Mouse (Mus musculus) G1E-ER4 (cell line): ENCODE data around the gene Cfap73. TPM values are rescaled to one million over a fixed set of nuclear protein-coding genes. Genes with fewer than 3 reads are reported as not detected.

Experiments
- GATA1 ChIP-seq: IDR thresholded peaks from one replicate; pipeline ENCODE4 v1.8.0; 2012; ENCODE audit warnings: low read length, inconsistent platforms
- polyA plus RNA-seq: library from polyadenylated mRNA; stranded (reverse); fragments of >175 nt; gene quantifications from 2 replicates; pipeline ENCODE4 v1.2.3, GENCODE M21; 2012

Cfap73 gene
- polyA plus RNA-seq, 1 experiment: not detected

DNA sequence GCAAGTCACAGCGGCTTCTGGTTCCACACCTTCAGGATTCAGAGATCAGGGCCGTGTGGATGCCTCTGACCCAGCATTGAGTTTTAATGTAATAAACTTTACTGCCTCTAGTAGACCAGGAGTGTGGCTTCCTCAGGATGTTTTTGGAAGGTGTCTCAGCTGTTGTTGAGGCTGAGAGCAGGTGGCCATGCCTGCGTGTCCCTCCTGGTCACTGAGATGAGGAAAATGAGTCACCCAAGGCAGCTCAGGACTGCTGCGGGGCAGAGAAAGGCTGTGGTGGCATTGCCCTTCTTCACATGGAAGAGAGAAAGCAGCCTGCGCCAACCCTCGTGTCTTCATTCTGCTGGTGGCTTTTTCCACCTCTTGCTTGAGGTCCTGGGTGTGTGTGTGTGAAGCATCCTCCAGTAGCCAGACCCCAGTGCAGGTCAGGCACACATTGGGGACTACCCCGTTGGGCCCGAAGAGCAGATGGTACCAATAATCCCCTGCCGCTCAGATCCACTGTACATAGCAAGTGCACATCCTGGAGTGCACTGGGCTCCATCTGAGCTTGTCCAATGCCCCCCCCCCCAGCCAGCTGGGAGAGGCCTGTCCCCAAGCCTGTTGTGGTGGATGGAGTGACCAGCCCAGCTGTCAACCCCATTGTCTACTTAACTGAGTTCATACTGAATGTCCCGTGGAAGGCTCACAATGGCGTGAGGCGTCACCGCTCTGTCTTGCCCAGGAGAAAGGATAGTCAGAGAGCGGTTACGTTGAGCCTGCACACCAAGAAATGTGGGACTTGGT lies 6.3 kb downstream of the Cfap73 start:
- no peak for TF ChIP-seq GATA1

GRCm38 (mm10) chr5:120626399-120626798 lies 7.6 kb downstream of the Cfap73 start:
- TF ChIP-seq GATA1: no peak

GRCm38 (mm10) chr5:120624427-120624826 lies 9.6 kb downstream of the Cfap73 start:
- TF ChIP-seq GATA1: no peak

DNA sequence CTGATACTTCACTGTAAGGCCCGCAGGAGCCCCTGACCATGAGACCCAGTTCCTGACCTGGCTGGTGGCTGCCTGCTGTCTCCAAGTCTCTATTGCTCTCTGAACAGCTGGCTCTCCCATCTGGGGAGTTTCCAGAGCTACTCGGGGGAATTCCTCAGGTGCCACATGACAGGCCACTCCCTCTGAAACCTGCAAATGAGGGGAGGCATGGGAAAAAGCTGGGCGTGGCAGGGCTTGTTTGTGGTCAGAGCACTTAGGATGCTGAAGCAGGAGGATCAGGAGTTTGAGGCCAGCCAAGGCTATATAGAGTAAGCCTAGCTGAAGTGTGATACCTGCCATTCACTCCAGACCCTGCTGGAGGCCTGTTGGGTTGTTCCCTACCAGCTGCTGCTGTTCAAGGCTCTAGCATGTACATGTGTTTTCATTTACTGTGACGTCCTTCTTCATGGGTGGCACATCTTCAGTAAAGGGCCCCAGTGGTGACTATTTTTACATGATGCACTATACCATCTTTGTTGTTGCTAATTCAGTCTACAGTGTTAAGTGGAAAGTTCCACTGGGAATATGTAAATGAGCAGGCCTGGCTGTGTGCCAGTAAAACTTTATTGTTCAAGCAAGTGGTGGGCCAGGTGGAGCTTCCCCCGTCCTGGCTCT lies 11.7 kb downstream of the Cfap73 start:
- TF ChIP-seq GATA1: no peak

GRCm38 (mm10) chr5:120621846-120622197 lies 12.2 kb downstream of the Cfap73 start:
- no peak for TF ChIP-seq GATA1

GRCm38 (mm10) chr5:120621078-120621765 lies 12.8 kb downstream of the Cfap73 start:
- TF ChIP-seq GATA1: no peak

DNA sequence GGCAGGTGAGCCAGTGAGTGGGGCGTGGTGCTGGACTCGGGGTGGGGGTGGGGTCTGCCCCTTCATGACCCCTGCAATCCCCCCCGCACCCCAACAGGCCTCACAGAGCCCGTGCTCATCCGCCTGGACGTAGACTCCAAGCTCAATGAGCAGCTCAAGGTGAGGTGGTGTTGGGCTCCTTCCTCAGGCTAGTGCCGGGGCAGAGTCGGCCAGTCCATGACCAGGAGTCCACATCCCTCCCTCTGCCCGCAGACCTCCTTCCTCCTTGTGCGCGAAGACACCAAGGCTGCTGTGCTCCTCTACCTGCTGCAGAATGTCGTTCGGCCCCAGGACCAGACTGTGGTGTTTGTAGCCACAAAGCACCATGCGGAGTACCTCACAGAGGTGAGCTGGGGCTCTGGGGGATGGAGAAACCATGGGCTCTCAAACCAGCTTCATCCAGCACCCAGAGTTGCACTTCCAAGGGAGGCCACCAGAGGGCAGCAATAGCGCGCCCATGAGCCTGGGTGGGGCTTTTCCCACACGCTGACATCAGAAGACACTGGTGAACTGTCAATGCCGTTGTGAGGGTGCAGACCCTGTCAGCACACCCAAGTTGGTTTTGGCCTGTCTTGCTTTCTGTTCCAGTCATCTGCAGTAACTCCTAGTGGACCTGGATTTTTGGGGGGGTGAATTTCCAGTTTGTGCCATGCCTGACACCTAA lies 13.5 kb downstream of the Cfap73 start:
- no peak for TF ChIP-seq GATA1

GRCm38 (mm10) chr5:120619201-120619600 lies 14.8 kb downstream of the Cfap73 start:
- no peak for TF ChIP-seq GATA1

DNA sequence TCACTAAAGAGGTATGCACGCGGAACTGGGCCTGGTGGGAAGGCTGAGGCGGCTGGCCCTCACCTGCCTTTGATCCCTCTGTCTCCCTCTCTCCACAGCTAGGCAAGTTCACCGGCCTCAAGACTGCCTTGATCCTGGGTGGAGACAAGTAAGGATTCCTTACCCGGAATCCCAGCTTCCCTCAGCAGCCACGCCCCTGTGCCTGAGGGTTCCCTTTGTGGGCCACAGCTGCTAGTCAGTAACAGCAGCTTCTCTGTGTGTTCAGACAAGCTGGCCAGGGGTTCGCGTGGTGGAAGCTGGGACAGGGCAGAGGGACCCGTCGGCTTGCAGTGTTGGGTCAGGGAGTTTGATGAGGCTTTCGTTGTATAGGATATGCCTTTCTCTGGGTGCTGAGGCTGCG lies 15.3 kb downstream of the Cfap73 start:
- no peak for TF ChIP-seq GATA1

GRCm38 (mm10) chr5:120615903-120616302 lies 18.1 kb downstream of the Cfap73 start:
- TF ChIP-seq GATA1: no peak

DNA sequence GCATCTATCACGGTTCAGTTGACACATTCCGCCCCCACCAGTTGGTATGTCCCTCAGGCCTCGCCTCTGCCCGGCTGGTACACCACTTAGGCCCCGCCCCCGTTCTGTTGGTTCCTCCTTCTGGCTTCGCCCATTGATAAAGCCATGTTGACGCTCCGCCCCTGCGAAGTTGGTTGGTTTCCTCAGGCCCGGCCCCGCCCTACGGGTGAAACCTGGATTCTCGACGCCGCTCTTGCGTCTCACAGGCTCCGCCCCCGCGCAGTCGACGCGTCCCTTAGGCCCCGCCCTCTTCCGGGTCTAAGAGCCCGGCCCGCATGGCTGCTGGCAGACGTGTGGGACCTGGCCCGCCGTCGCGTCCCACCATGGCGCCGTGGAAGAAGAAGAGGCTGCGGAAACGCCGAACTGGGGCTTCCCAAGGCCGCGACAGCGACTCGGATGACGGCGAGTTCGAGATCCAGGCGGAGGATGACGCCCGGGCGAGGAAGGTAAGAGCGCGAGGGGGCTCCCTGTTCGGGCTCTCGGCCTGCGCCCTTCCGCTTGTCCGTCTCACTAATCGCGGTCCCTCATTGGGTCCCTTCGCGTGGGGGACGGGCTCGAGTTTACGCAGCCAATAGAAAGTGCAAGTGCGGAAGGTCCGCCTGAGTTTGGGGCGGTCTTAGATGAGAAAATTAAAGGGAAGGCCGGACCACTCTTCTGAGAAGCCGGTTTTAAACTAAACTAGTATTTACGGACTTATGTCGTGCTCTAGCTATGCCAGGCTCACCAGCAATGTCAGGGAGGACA lies 21.0 kb downstream of the Cfap73 start:
- TF ChIP-seq GATA1: no peak

DNA sequence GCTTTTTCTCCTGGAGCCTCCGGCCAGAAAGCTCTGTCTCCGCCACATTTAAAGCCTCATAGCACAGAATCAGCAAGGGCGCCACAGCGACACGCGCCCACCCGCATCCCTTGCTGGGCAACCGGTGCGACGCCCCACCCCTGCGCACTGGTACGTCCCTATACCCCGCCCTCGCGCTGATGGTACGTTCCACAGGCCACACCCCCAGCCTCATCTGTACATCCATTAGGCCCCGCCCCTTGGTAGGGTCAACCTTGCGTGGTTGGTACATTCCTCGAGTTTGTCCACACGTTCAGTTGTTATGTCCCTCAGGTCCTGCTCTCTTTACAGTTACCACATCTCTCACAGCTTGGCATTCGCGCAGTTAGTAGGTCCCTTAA lies 21.6 kb downstream of the Cfap73 start, which contains the start of the genes Rita1 and Ddx54:
TSS of gene Rita1 (minus strand) at position 148 of the 380 bp plus-strand sequence.
TSS of gene Ddx54 (plus strand) at position 298 of the 380 bp plus-strand sequence.
- no peak for TF ChIP-seq GATA1

DNA sequence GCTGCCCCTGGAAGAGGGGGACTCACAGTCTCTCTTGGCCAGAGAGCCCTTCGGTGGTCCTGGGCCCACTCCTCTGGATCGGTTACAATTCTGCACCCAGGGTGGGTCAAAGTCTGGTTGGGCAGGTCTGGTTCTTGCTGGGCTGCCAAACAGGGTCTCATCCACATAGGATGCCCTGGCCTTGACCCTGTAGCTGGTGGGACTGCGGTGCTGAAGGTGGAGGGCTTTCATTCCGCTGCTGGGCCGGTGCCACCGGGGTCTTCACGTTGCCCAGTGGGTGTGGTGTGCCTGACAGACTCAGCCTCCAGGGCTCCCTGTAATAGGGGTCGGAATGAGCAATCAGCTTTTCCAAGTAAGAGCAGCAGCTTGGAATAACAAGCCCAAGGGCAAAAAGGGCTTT lies 22.6 kb downstream of the Cfap73 start:
- TF ChIP-seq GATA1: no peak

GRCm38 (mm10) chr5:120610906-120611305 lies 23.1 kb downstream of the Cfap73 start:
- no peak for TF ChIP-seq GATA1

GRCm38 (mm10) chr5:120609246-120609775 lies 24.7 kb downstream of the Cfap73 start:
- no peak for TF ChIP-seq GATA1
